Mouse (Mus musculus) cortical plate, adult 2 months (tissue): ENCODE measurements around the gene Vegfb.

Source experiments
- CTCF ChIP-seq: fragments of 200-500 bp; IDR thresholded peaks from 2 replicates; pipeline ENCODE4 v1.5.1; 2011; ENCODE audit warnings: mild to moderate bottlenecking, control low read depth, low read length; ENCODE audit not compliant: insufficient read depth; ENCODE audit errors: extremely low read depth
- POLR2A ChIP-seq: fragments of 200-500 bp; IDR thresholded peaks from 2 replicates; pipeline ENCODE4 v1.6.1; 2011; ENCODE audit warnings: mild to moderate bottlenecking, low read length, control low read depth; ENCODE audit not compliant: insufficient read depth; ENCODE audit errors: extremely low read depth

- no peak for TF ChIP-seq POLR2A
- no peak for TF ChIP-seq CTCF
Measured at GRCm38 (mm10) chr19:6977759-6978638, 9.5 kb downstream of the Vegfb start.
